Mouse (Mus musculus) forebrain, embryonic 13.5 days (tissue): ENCODE data around the gene Mmp9. TPM values are rescaled to one million over a fixed set of nuclear protein-coding genes. Genes with fewer than 3 reads are reported as not detected.

ENCODE experiments used
- ATAC-seq: fragments of 200-750 bp; cut with Nextera tagmentation; 2 replicates; pipeline ENCODE4 v1.8.0; 2017
- H3K27ac ChIP-seq: fragments of 300-500 bp; sonication (generic); 2 replicates; pipeline ENCODE4 v1.5.1; 2015; ENCODE audit warnings: inconsistent platforms, mild to moderate bottlenecking, moderate library complexity
- H3K27me3 ChIP-seq: fragments of 300-500 bp; sonication (generic); 2 replicates; pipeline ENCODE4 v1.6.1; 2015; ENCODE audit warnings: mild to moderate bottlenecking, inconsistent platforms
- H3K36me3 ChIP-seq: fragments of 300-500 bp; sonication (generic); 2 replicates; pipeline ENCODE4 v1.6.1; 2015; ENCODE audit warnings: mild to moderate bottlenecking, inconsistent platforms; ENCODE audit not compliant: poor library complexity, severe bottlenecking
- H3K4me1 ChIP-seq: fragments of 300-500 bp; sonication (generic); 2 replicates; pipeline ENCODE4 v1.6.1; 2015; ENCODE audit warnings: inconsistent platforms
- H3K4me2 ChIP-seq: fragments of 300-500 bp; sonication (generic); 2 replicates; pipeline ENCODE4 v1.6.1; 2015; ENCODE audit warnings: inconsistent platforms, mild to moderate bottlenecking, moderate library complexity
- H3K4me3 ChIP-seq: fragments of 300-500 bp; sonication (generic); 2 replicates; pipeline ENCODE4 v1.5.1; 2015; ENCODE audit warnings: mild to moderate bottlenecking, inconsistent platforms
- H3K9ac ChIP-seq: fragments of 300-500 bp; sonication (generic); 2 replicates; pipeline ENCODE4 v1.6.1; 2015; ENCODE audit warnings: mild to moderate bottlenecking, inconsistent platforms
- H3K9me3 ChIP-seq: fragments of 300-500 bp; sonication (generic); replicated peaks from 2 replicates; pipeline ENCODE4 v1.6.1; 2016; ENCODE audit warnings: inconsistent platforms
- WGBS: fragments of 180-500 bp; shearing (Covaris S2); methylation state at CpG from one replicate; pipeline ENCODE4 v1.1.7; 2015; 5-methylcytosine and 5-hydroxymethylcytosine counted together
- polyA plus RNA-seq: library from polyadenylated mRNA; unstranded; fragments of >200 nt; fragmentation: Nextera tagmentation; extraction: Ambion mirVana; gene quantifications from 2 replicates; pipeline ENCODE4 v1.2.1, GENCODE M21; 2015

Gene Mmp9
- polyA plus RNA-seq, 1 experiment from 2014 or later: 8.6 TPM

DNA sequence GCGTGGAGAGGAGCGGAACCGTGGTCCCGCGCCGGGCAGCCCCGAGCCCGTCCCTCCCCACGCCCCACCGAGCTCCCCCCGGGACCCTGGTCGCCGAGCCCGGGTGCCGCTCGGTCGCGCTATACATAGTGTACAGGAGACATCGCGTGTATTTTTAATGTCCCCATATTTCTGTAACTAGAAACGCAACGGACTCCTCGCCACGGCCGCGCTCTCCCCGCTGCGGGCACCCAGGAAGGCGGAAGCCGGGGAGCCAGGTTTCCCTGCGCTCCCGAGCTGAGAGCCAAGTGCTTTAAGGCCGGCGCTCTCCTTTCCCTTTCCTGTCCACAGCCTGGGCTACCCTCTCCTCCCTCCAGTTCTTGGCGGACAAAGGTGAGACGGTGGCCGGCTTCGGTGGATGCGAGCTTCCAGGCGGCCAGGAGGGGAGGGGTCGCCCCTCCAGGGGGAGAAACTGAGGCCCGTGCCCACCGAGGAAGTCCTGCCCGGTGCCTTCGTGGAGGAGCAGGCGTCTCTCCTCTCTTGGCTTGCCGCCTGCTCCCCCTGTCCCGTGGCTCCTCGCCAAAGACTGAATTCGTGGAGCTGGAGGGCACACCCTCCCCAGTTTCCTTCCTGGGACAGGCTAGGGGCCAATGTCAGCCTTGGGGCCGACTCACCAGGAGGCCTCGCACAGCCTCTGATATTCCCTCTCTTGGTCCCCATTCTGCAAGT, 57.3 kb downstream of the Mmp9 start:
- H3K27me3 ChIP-seq: peaks cover 47% of the 10 kb centered on the region
- 2% methylated on average over 47 of the region's 52 CpGs for WGBS

GRCm38 (mm10) chr2:165001958-165002357, 61.4 kb downstream of the Mmp9 start:
- 92% methylated on average over 13 of the region's 13 CpGs for WGBS
- H3K9me3 ChIP-seq: no peaks in the 10 kb centered on the region
- no peak for ATAC-seq
- no peak overlapping the region for H3K9ac ChIP-seq
- H3K27me3 ChIP-seq: peaks cover 32% of the 10 kb centered on the region
- H3K4me2 ChIP-seq: no peak overlapping the region
- H3K27ac ChIP-seq: no peak overlapping the region
- H3K36me3 ChIP-seq: peaks cover 86% of the 10 kb centered on the region
- H3K4me3 ChIP-seq: no peak overlapping the region
- H3K4me1 ChIP-seq: peaks cover 19% of the 10 kb centered on the region

More for the DNA sequence above, 57.3 kb downstream of the Mmp9 start:
- Histone ChIP-seq H3K9me3 (no peaks in the 10 kb centered on the region), H3K36me3 (peaks cover 45% of the 10 kb centered on the region), H3K9ac (peak overlapping the region; percentile 57), H3K4me3 (peak overlapping the region; percentile 30), H3K4me2 (peak overlapping the region; percentile 55), H3K27ac (no peak overlapping the region), H3K4me1 (peaks cover 19% of the 10 kb centered on the region)
- ATAC-seq: peak; percentile 6; the same call in 1 of the 2 replicates

GRCm38 (mm10) chr2:165003108-165003507, 62.5 kb downstream of the Mmp9 start:
- no peak overlapping the region for H3K4me2 ChIP-seq
- peaks cover 20% of the 10 kb centered on the region for H3K27me3 ChIP-seq
- no peak overlapping the region for H3K4me3 ChIP-seq
- ATAC-seq: no peak
- H3K9me3 ChIP-seq: no peaks in the 10 kb centered on the region
- WGBS: 78% methylated on average over 3 of the region's 3 CpGs
- H3K27ac ChIP-seq: no peak overlapping the region
- H3K4me1 ChIP-seq: peaks cover 8% of the 10 kb centered on the region
- H3K9ac ChIP-seq: no peak overlapping the region
- peaks cover 98% of the 10 kb centered on the region for H3K36me3 ChIP-seq

DNA sequence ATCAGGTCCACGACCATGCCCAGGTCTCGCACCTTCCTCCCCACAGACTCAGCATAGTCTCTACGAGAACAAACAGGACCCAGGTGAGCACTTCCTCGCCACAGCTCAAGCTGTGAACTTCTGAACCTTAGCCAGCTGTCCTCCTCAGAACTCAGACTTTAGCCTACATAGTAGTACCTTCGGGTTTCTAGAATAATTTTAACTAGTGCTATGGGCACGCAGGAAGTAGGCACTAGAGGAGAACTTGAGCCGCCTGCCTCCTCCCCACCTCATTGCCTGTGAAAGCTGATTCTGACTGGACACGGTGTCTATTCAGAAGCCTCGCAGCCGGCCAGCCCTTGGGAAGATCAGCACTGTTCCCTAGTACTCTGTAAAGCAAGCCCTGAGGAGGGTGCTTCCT, 63.7 kb downstream of the Mmp9 start:
- Histone ChIP-seq H3K27me3 (peaks cover 9% of the 10 kb centered on the region), H3K9ac (no peak overlapping the region), H3K36me3 (peaks cover 100% of the 10 kb centered on the region), H3K27ac (no peak overlapping the region), H3K4me2 (no peak overlapping the region), H3K4me3 (no peak overlapping the region), H3K9me3 (no peaks in the 10 kb centered on the region), H3K4me1 (no peaks in the 10 kb centered on the region)
- no peak for ATAC-seq
- WGBS: 92% methylated on average over 10 of the region's 10 CpGs

Other genes with a start within 250 kb of the Mmp9 start
- not detected in 2 replicates for gene Spint4, start 242.3 kb upstream of the Mmp9 start, polyA plus RNA-seq
- not detected in 2 replicates for gene Spint5, start 225.5 kb upstream of the Mmp9 start, polyA plus RNA-seq
- 0.92 and 1.4 TPM in 2 replicates for gene Wfdc3, start 194.8 kb upstream of the Mmp9 start, polyA plus RNA-seq
- gene Dnttip1, start 194.8 kb upstream of the Mmp9 start, polyA plus RNA-seq: 75.2 and 80.2 TPM in 2 replicates
- 476 and 507 TPM in 2 replicates for gene Ube2c, start 170.9 kb upstream of the Mmp9 start, polyA plus RNA-seq
- not detected in 2 replicates for gene Tnnc2, start 160.8 kb upstream of the Mmp9 start, polyA plus RNA-seq
- 14.7 and 15.4 TPM in 2 replicates for gene Snx21, start 155.0 kb upstream of the Mmp9 start, polyA plus RNA-seq
- 16.5 and 17.0 TPM in 2 replicates for gene Acot8, start 135.9 kb upstream of the Mmp9 start, polyA plus RNA-seq
- 11.7 and 12.1 TPM in 2 replicates for gene Zswim3, start 135.7 kb upstream of the Mmp9 start, polyA plus RNA-seq
- 22.1 and 23.2 TPM in 2 replicates for gene Zswim1, start 118.1 kb upstream of the Mmp9 start, polyA plus RNA-seq
- not detected in 2 replicates for gene Spata25, start 112.2 kb upstream of the Mmp9 start, polyA plus RNA-seq
- gene Ctsa, start 107.9 kb upstream of the Mmp9 start, polyA plus RNA-seq: 82.7 and 91.6 TPM in 2 replicates
- 4.0 and 4.2 TPM in 2 replicates for gene Neurl2, start 107.3 kb upstream of the Mmp9 start, polyA plus RNA-seq
- gene Pltp, start 83.1 kb upstream of the Mmp9 start, polyA plus RNA-seq: 34.3 and 35.4 TPM in 2 replicates
- 101 and 107 TPM in 2 replicates for gene Pcif1, start 61.5 kb upstream of the Mmp9 start, polyA plus RNA-seq
- gene Zfp335, start 29.0 kb upstream of the Mmp9 start, polyA plus RNA-seq: 12.2 and 15.1 TPM in 2 replicates
- gene Slc12a5, start 20.0 kb downstream of the Mmp9 start, polyA plus RNA-seq: 5.7 and 8.8 TPM in 2 replicates
- 131 and 134 TPM in 2 replicates for gene Ncoa5, start 94.1 kb downstream of the Mmp9 start, polyA plus RNA-seq
- 5.4 and 6.6 TPM in 2 replicates for gene Cd40, start 114.8 kb downstream of the Mmp9 start, polyA plus RNA-seq
- not detected in 2 replicates for gene 1700025C18Rik, start 150.0 kb downstream of the Mmp9 start, polyA plus RNA-seq